In genomic region chr16:58740751-58741150, GRCm38 (mm10) we compare ENCODE assay signal across 39 mouse cellular contexts. TPM values are rescaled to one million over a fixed set of nuclear protein-coding genes. Genes with fewer than 3 reads are reported as not detected.
"Had no signal": no experiment of that assay in that cellular context is flagged by ENCODE, and none has a peak within 500 bp of the region (broad histone marks: within the 10 kb centered on the region; RNA-seq: fewer than 3 reads in every experiment).

No protein-coding gene starts in this region.

- H3K4me3 ChIP-seq: limb, embryonic 10.5 days; limb, embryonic 12.5 days; limb, embryonic 13.5 days; limb, embryonic 15.5 days; liver, embryonic 12.5 days; liver, embryonic 13.5 days; liver, embryonic 15.5 days; lung, embryonic 15.5 days; megakaryocyte, embryonic 14.5 days; midbrain, embryonic 10.5 days; midbrain, embryonic 12.5 days; midbrain, embryonic 13.5 days; midbrain, embryonic 15.5 days; myocyte; neural tube, embryonic 12.5 days had no signal

- H3K36me3 ChIP-seq: limb, embryonic 15.5 days; liver, embryonic 12.5 days; liver, embryonic 13.5 days; liver, embryonic 15.5 days; midbrain, embryonic 12.5 days; midbrain, embryonic 13.5 days; midbrain, embryonic 15.5 days; neural tube, embryonic 12.5 days had no signal

- H3K4me1 ChIP-seq: limb, embryonic 10.5 days; limb, embryonic 12.5 days; limb, embryonic 13.5 days; limb, embryonic 15.5 days; lung, embryonic 15.5 days; midbrain, embryonic 10.5 days; midbrain, embryonic 12.5 days; midbrain, embryonic 13.5 days; midbrain, embryonic 15.5 days; neural tube, embryonic 12.5 days had no signal

- H3K27ac ChIP-seq: limb, embryonic 10.5 days; limb, embryonic 12.5 days; limb, embryonic 13.5 days; limb, embryonic 15.5 days; liver, embryonic 12.5 days; liver, embryonic 13.5 days; liver, embryonic 14.5 days; liver, embryonic 15.5 days; lung, embryonic 15.5 days; macrophage; midbrain, embryonic 10.5 days; midbrain, embryonic 12.5 days; midbrain, embryonic 13.5 days; midbrain, embryonic 15.5 days; neural tube, embryonic 12.5 days had no signal

- H3K27me3 ChIP-seq: limb, embryonic 12.5 days; limb, embryonic 13.5 days; limb, embryonic 15.5 days; liver, embryonic 12.5 days; liver, embryonic 13.5 days; liver, embryonic 15.5 days; lung, embryonic 15.5 days; megakaryocyte, embryonic 14.5 days; midbrain, embryonic 12.5 days; midbrain, embryonic 13.5 days; midbrain, embryonic 15.5 days; neural tube, embryonic 12.5 days had no signal

- DNase-seq: left cerebral cortex, postnatal 4 days; liver; liver, embryonic 13.5 days; liver, postnatal 0 days; lung, adult 18-20 months; lung, adult 2 months; lung, embryonic 14.5 days; lung, postnatal 10 days; lung, postnatal 14 days; lung, postnatal 36 days; lung, postnatal 4 days; midbrain, embryonic 14.5 days had no signal

RNA-seq across cellular contexts. Expression of gene Gpr15, which starts 21.9 kb away (rescaled TPM):
- polyA plus RNA-seq: limb, embryonic 10.5 days; limb, embryonic 11.5 days; limb, embryonic 12.5 days; limb, embryonic 13.5 days; limb, embryonic 15.5 days; liver, embryonic 11.5 days; liver, embryonic 12.5 days; liver, embryonic 16.5 days; liver, postnatal 0 days; lung, embryonic 14.5 days; macrophage; midbrain, embryonic 11.5 days; midbrain, embryonic 13.5 days; midbrain, postnatal 0 days; myocyte; neural tube, embryonic 11.5 days; neural tube, embryonic 12.5 days had no signal

RNA-seq across cellular contexts. Expression of gene Olfr172, which starts 22.2 kb away (rescaled TPM):
- polyA plus RNA-seq: limb, embryonic 10.5 days; limb, embryonic 11.5 days; limb, embryonic 12.5 days; limb, embryonic 13.5 days; limb, embryonic 14.5 days; limb, embryonic 15.5 days; liver, adult 2 months; liver, embryonic 11.5 days; liver, embryonic 12.5 days; liver, embryonic 13.5 days; liver, embryonic 14.5 days; liver, embryonic 15.5 days; liver, embryonic 16.5 days; liver, postnatal 0 days; lung, adult 2 months; lung, embryonic 14.5 days; lung, embryonic 15.5 days; lung, embryonic 16.5 days; lung, postnatal 0 days; macrophage; midbrain, embryonic 10.5 days; midbrain, embryonic 11.5 days; midbrain, embryonic 12.5 days; midbrain, embryonic 13.5 days; midbrain, embryonic 14.5 days; midbrain, embryonic 15.5 days; midbrain, embryonic 16.5 days; midbrain, postnatal 0 days; myocyte; neural tube, embryonic 11.5 days; neural tube, embryonic 12.5 days had no signal

RNA-seq across cellular contexts. Expression of gene Olfr173, which starts 59.3 kb away (rescaled TPM):
- polyA plus RNA-seq: limb, embryonic 10.5 days; limb, embryonic 11.5 days; limb, embryonic 12.5 days; limb, embryonic 13.5 days; limb, embryonic 14.5 days; limb, embryonic 15.5 days; liver, adult 2 months; liver, embryonic 11.5 days; liver, embryonic 12.5 days; liver, embryonic 13.5 days; liver, embryonic 14.5 days; liver, embryonic 15.5 days; liver, embryonic 16.5 days; liver, postnatal 0 days; lung, adult 2 months; lung, embryonic 14.5 days; lung, embryonic 15.5 days; lung, embryonic 16.5 days; lung, postnatal 0 days; macrophage; midbrain, embryonic 10.5 days; midbrain, embryonic 11.5 days; midbrain, embryonic 12.5 days; midbrain, embryonic 13.5 days; midbrain, embryonic 14.5 days; midbrain, embryonic 15.5 days; midbrain, embryonic 16.5 days; midbrain, postnatal 0 days; myocyte; neural tube, embryonic 11.5 days; neural tube, embryonic 12.5 days had no signal
